Mouse (Mus musculus) bone marrow, adult 2 months (tissue): Measurements from ENCODE around the gene Il17rc. TPM values are rescaled to one million over a fixed set of nuclear protein-coding genes. Genes with fewer than 3 reads are reported as not detected.

Source experiments
- H3K27ac ChIP-seq: fragments of 200-500 bp; 2 replicates; pipeline ENCODE4 v1.5.1; 2012; ENCODE audit warnings: low read depth, mild to moderate bottlenecking, control low read depth, inconsistent platforms, low read length; ENCODE audit not compliant: control insufficient read depth, poor library complexity, insufficient read depth
- H3K4me1 ChIP-seq: fragments of 200-500 bp; 2 replicates; pipeline ENCODE4 v1.6.1; 2011; ENCODE audit warnings: low read length; ENCODE audit not compliant: control insufficient read depth, insufficient read depth
- H3K4me3 ChIP-seq: fragments of 200-500 bp; replicated peaks from 2 replicates; pipeline ENCODE3; 2011; ENCODE audit warnings: mild to moderate bottlenecking, low read depth, low read length, control low read depth; ENCODE audit not compliant: control insufficient read depth
- CTCF ChIP-seq: fragments of 200-500 bp; IDR thresholded peaks from 2 replicates; pipeline ENCODE4 v1.5.1; 2011; ENCODE audit warnings: low read length, control low read depth; ENCODE audit not compliant: control insufficient read depth, insufficient read depth
- POLR2A ChIP-seq: fragments of 200-500 bp; IDR thresholded peaks from 2 replicates; pipeline ENCODE4 v1.6.1; 2011; ENCODE audit warnings: low read depth, mild to moderate bottlenecking, control low read depth, low read length, borderline replicate concordance; ENCODE audit not compliant: control insufficient read depth
- WGBS: fragments of 180-500 bp; shearing (Covaris S2); methylation state at CpG from one replicate; pipeline ENCODE4 v1.1.7; 2018; 5-methylcytosine and 5-hydroxymethylcytosine counted together
- polyA plus RNA-seq: library from polyadenylated mRNA; stranded (reverse); fragments of >200 nt; gene quantifications from 2 replicates; pipeline ENCODE4 v1.2.4, GENCODE M21; 2011; ENCODE audit warnings: low replicate concordance; ENCODE audit not compliant: missing spikeins, insufficient read depth, insufficient read length

The Il17rc gene
- polyA plus RNA-seq, 1 experiment: not detected

DNA sequence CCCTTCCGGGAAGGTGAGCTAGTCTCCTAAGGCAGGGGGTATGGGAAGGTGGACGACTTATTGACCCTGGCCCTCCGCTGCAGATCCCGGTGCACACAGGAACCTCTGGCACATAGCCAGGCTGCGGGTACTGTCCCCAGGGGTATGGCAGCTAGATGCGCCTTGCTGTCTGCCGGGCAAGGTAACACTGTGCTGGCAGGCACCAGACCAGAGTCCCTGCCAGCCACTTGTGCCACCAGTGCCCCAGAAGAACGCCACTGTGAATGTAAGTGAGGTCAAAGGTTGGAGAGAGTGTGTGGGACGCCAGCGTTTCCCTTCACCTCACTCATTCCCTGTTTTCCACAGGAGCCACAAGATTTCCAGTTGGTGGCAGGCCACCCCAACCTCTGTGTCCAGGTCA, 7.7 kb downstream of the Il17rc start:
- no peak overlapping the region for H3K4me3 ChIP-seq
- no peak for TF ChIP-seq POLR2A
- no peak for TF ChIP-seq CTCF
- no peak overlapping the region for H3K27ac ChIP-seq
- 91% methylated on average over 10 of the region's 10 CpGs for WGBS
- H3K4me1 ChIP-seq: no peaks in the 10 kb centered on the region; the same call in 1 of the 2 replicates

DNA sequence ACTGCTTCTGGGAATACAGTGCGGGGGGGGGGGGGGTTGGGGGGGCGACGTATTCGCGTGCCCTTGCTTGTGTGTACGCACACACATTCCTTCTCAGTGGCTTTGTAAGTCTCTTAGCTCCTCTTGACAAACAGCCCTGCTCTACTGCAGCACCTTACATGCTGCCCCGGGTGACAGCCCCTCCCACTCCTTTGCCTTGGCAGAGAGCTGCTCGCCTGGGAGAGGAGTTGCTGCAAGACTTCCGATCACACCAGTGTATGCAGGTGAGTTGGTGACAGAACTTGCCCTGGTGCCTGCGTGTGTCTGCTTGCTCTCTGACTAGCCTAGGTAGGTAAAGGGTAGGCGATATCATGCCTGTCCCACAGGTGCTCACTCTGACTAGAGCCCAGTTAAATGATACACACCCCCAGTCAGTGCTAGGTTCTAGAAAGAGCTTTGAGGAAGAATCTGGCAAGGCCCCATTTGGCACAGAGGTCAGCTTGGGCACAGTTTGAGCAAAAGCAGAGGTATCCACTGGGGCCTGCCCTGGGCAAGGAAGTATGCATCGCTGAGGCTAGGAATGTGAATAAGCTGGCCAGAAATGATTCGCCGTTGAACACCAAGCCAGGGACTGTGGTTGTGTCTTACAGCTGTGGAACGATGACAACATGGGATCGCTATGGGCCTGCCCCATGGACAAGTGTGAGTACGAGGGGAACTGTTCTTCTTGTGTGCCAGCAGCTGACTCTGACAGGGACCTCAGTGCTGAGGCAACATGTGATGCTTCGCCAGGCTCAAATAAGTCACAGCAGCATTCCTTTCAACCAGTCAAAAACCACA, 9.5 kb downstream of the Il17rc start:
- WGBS: 86% methylated on average over 18 of the region's 18 CpGs
- H3K4me1 ChIP-seq: no peaks in the 10 kb centered on the region; the same call in 1 of the 2 replicates
- no peak overlapping the region for H3K4me3 ChIP-seq
- no peak overlapping the region for H3K27ac ChIP-seq
- TF ChIP-seq POLR2A (no peak), CTCF (no peak)

DNA sequence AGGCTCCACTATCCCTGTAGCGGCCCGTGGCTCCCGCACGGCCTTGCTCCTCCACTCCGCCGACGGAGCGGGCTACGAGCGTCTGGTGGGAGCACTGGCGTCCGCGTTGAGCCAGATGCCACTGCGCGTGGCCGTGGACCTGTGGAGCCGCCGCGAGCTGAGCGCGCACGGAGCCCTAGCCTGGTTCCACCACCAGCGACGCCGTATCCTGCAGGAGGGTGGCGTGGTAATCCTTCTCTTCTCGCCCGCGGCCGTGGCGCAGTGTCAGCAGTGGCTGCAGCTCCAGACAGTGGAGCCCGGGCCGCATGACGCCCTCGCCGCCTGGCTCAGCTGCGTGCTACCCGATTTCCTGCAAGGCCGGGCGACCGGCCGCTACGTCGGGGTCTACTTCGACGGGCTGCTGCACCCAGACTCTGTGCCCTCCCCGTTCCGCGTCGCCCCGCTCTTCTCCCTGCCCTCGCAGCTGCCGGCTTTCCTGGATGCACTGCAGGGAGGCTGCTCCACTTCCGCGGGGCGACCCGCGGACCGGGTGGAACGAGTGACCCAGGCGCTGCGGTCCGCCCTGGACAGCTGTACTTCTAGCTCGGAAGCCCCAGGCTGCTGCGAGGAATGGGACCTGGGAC, 11.4 kb downstream of the Il17rc start:
- WGBS: 3% methylated on average over 65 of the region's 65 CpGs

DNA sequence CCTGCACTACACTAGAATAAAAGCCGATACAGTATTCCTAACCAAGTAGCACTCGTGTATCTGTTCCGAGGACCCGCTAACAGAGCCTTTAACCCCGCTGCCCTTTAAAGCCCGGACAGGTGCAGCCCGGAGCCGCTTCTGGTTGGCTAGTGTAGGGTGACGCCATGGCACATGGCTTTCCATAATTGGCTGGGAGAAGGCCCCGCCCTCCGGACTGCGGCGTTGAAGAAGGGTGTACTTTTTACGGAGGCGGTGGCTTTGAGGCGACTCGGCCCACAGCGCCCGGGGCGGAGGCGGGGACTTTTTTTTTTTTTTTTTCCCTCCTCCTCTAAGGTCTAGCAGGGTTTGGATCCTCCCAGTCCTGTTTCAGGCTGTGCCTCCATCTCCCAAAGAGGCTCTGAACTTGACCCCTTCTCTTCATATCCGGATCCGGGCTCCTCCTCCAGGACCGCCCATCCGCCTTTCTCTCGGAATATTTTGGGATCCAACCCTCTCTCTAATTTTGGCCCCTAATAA, 11.9 kb downstream of the Il17rc start, which contains the start of gene Creld1:
Creld1 (plus strand) TSS at position 198 of the 516 bp plus-strand sequence.
- Histone ChIP-seq H3K4me3 (peak within 1 kb of the TSS; percentile 68), H3K4me1 (no peaks in the 10 kb centered on the region; the same call in 1 of the 2 replicates), H3K27ac (peak within 1 kb of the TSS; percentile 62)
- WGBS: 0% methylated on average over 26 of the region's 26 CpGs
- TF ChIP-seq CTCF (no peak), POLR2A (peak; percentile 53; the same call in 1 of the 2 replicates)

More for the DNA sequence above, 11.4 kb downstream of the Il17rc start:
- peak overlapping the region; percentile 68 for H3K4me3 ChIP-seq
- H3K4me1 ChIP-seq: no peaks in the 10 kb centered on the region; the same call in 1 of the 2 replicates
- no peak for TF ChIP-seq CTCF
- TF ChIP-seq POLR2A: no peak
- H3K27ac ChIP-seq: peak overlapping the region; percentile 62

DNA sequence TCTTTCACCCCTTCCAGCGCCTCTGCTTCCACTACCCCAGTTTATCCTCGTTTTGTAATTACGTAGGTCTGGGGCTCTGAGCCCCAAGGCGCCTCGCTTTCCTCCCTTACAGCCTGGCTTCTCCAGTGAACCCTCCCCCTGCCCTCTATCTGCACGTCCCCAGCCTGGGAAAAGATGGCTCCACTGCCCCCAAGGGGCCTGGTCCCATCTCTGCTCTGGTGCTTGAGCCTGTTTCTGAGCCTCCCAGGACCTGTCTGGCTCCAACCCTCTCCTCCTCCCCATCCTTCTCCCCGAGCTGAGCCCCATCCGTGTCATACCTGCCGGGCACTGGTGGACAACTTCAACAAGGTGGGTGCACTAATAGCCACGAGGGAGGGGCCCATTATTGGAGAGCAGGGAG, 12.5 kb downstream of the Il17rc start:
- Histone ChIP-seq H3K27ac (peak overlapping the region; percentile 23; the same call in 1 of the 2 replicates), H3K4me3 (peak overlapping the region; percentile 68), H3K4me1 (no peaks in the 10 kb centered on the region; the same call in 1 of the 2 replicates)
- no peak for TF ChIP-seq CTCF
- TF ChIP-seq POLR2A: no peak
- WGBS: 12% methylated on average over 10 of the region's 10 CpGs

DNA sequence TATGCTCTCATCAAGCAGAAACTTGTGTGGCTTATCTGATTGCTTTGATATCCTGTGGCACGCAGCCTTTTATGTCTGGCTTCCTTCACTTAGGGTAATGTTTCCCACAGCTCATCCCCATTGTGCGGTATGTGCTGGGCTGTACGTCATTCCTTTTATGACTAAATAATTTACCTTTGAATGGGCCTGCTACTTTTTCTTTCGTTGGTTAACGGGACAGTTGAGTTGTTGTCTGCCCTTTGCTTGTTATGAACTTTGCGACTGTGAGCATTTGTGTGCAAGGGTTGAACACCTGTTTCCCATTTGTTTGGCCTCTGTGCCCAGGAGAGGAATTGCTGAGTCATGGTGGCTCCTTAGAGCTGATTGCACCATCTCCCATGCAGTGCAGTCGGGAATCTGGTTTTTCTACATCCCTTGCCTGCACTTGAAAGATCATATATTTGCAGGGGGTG, 15.9 kb downstream of the Il17rc start:
- Histone ChIP-seq H3K4me1 (no peaks in the 10 kb centered on the region; the same call in 1 of the 2 replicates), H3K4me3 (no peak overlapping the region), H3K27ac (no peak overlapping the region)
- no peak for TF ChIP-seq POLR2A
- TF ChIP-seq CTCF: no peak
- 10% methylated on average over 7 of the region's 7 CpGs for WGBS

DNA sequence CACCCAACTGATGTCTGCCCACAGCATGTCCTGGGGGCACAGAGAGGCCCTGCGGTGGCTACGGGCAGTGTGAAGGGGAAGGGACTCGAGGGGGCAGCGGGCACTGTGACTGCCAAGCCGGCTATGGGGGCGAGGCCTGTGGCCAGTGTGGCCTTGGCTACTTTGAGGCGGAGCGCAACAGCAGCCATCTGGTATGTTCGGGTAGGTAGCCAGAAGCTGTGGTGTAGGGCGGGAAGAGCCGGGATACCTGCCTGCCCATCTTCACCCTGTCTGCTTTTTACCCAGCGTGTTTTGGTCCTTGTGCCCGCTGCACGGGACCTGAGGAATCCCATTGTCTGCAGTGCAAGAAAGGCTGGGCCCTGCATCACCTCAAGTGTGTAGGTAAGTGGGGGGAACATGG, 18.2 kb downstream of the Il17rc start:
- Histone ChIP-seq H3K4me3 (no peak overlapping the region), H3K4me1 (no peaks in the 10 kb centered on the region; the same call in 1 of the 2 replicates), H3K27ac (no peak overlapping the region)
- TF ChIP-seq CTCF (no peak), POLR2A (no peak)
- 87% methylated on average over 14 of the region's 14 CpGs for WGBS

DNA sequence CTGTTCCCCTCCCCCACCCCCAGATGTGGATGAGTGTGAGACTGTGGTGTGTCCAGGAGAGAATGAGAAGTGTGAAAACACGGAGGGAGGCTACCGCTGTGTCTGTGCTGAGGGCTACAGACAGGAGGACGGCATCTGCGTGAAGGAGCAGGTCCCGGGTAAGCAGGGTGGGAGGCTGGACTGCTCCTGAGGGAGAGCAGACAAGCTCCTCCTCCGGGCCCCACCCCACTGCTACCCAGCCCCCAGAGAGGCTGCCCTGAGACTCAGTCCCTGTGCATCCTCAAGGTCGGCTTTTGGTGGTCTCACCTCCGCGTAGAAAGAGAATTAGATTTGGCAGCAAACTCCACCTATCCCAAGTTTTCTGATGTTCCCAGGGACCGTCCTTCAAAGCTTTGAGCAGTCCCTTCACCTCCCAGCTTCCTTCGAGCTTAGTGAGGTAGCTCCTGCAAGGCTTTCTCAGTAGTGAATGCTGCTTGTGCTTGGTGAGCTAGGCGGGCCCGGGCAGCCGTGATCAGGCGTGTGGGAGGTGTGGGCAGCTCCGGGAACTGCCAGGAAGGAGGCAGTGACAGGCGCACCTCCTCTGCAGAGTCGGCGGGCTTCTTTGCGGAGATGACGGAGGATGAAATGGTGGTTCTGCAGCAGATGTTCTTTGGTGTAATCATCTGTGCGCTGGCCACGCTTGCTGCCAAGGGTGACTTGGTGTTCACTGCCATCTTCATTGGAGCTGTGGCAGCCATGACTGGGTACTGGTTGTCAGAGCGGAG, 21.1 kb downstream of the Il17rc start:
- H3K4me3 ChIP-seq: no peak overlapping the region
- TF ChIP-seq CTCF (no peak), POLR2A (no peak)
- WGBS: 88% methylated on average over 24 of the region's 24 CpGs
- H3K4me1 ChIP-seq: no peaks in the 10 kb centered on the region; the same call in 1 of the 2 replicates
- no peak overlapping the region for H3K27ac ChIP-seq
